Mouse (Mus musculus): ENCODE results near the gene Cypt3.

The Cypt3 gene

DNA sequence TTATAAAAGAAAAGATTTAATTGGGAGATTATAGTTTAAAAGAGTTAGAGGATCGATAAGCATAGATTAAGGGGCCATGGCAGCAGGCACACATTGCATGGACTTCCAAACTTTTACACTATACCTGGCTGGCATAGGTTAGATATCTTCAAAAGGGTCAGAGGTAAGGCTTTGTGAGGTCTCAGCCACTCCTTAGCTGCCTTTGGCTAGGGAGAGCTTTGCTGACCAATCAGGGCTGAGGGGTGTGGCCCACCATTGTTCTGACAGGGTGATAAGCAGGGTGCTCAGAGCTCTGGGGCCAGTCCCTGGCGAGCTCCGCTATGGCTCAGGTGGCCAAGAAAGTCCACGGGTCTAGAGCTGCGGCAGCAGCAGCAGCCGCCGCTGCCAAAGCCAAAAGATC lies at the start of gene Cypt3:
Cypt3 (plus strand) TSS at position 301 of the 400 bp plus-strand sequence.
- DNase-seq (ENCODE audit: inconsistent age in 2 of 2, low spot score in 1 of 2): no peak

DNA sequence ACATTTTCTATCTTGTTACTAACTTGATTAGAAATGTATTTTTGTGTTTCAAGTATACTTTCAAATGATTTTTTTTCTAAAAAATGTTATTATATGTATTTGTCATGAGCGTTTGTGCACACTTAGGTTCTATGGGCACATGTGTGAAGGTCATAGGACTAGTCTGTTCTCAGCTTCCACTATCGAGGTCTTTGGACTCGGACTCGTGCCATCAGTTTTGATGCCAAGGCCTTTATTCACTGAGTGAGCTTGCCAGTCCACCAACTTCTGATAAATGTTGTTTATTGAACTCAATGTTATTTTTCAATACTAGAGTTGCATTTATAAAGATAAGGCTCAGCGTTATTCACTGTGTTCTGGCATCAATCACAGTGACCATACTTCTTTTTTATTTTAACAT lies 42.9 kb upstream of the Cypt3 start:
- DNase-seq (ENCODE audit: inconsistent age in 2 of 2, low spot score in 1 of 2): peak; percentile 36 to 63

GRCm38 (mm10) chrX:153528399-153528798 lies 30.0 kb upstream of the Cypt3 start:
- DNase-seq (ENCODE audit: inconsistent age in 2 of 2, low spot score in 1 of 2): peak; percentile 6 to 46

GRCm38 (mm10) chrX:153556634-153557033 lies 1.8 kb upstream of the Cypt3 start:
- DNase-seq (ENCODE audit: inconsistent age in 2 of 2, low spot score in 1 of 2): no peak

DNA sequence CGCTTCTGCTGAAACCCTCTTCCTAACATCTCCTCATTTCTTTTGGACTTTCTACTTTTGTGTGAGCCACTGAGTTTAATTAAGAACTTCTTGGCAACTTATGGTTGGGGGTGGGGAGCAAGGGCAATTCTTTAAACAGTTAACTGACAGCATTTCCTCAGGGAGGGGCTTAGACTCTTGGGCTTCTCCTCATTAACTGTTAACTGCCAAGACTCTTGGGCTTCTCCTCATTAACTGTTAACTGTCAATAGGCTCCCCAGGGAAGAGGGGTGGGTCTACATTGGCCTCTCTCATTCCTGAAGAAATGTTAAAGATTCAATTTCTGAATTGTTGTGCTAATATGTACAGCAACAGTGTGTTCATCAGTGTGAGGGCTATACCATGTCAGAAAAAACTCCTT lies 6.3 kb downstream of the Cypt3 start:
- DNase-seq (ENCODE audit: inconsistent age in 2 of 2, low spot score in 1 of 2): no peak

GRCm38 (mm10) chrX:153599583-153599982 lies 41.2 kb downstream of the Cypt3 start:
- no peak for DNase-seq (ENCODE audit: inconsistent age in 2 of 2, low spot score in 1 of 2)
